Mouse (Mus musculus): Measurements from ENCODE around the gene Ubash3b.

The Ubash3b gene

DNA sequence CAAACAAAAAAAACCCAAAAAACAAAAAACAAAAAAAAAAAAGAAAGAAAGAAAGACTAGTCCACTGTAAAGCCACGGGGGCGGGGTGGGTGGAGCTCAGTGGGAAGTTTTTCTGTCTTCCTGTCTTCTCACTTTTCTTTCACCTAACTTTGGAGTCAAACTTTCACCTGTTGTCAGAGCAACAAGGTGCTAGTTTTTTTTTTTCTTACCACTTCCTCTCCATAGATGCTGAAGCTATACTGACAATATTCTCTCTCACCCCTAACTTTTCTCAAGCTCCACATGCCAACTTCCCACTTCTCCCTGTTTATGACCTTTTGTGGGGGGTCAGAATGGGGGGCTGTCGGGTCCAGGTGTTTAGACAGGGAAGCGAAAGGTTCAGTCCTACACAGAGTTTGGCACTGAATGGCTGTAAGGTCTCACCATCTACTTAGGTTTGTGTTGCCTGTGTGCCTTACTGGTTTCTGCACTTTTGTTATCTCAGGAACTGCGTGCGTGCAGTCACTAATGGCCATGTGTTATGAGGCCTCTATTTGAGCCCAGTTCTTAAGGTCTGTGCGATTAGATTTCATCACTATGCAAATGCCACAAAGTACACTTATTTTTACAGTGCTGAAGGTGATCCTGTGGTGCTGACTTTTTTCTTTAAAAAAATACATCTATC, 164.2 kb downstream of the Ubash3b start:
- DNase-seq (ENCODE audit: low spot score in 2 of 2), result no peak

DNA sequence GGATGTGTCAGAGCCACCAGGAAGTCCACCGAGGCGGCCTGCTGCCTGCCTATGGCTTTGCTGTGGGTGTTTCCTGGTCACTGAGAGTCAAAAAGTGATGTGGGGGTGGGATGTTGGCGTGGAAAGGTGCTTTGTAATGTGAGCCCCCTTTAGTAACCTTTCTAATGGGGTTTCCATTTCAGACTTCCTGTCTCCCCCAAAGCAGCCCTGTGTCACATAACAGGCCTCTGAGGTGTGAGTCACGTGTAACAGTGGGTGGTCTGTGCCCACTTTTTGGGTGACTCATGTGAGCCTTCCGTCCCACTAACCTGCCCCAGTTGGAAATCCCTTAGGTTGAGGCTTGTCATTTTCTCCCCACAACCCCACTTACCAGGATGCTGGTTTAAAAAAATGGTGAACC, 167.4 kb downstream of the Ubash3b start:
- DNase-seq (ENCODE audit: low spot score in 2 of 2), result no peak

DNA sequence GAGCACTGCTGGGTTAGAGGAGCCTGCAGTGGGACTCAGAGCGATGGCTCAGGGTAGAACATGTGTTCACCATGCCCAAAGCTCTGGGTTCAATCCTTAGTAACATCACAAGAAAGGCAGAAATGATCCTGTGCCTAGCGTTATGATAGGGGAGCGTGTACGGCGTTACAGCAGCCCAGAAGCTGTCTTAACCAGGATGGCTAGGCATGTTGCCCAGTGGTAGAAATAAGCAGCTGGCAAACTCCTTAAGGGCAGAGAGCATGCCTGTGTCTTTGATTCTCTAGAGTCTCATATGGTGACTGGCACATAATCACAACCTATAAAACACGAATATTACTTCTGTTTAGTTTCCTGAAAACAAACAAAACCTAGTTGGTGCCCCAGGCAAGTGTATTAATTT, 170.0 kb downstream of the Ubash3b start:
- DNase-seq (ENCODE audit: low spot score in 2 of 2), result no peak

DNA sequence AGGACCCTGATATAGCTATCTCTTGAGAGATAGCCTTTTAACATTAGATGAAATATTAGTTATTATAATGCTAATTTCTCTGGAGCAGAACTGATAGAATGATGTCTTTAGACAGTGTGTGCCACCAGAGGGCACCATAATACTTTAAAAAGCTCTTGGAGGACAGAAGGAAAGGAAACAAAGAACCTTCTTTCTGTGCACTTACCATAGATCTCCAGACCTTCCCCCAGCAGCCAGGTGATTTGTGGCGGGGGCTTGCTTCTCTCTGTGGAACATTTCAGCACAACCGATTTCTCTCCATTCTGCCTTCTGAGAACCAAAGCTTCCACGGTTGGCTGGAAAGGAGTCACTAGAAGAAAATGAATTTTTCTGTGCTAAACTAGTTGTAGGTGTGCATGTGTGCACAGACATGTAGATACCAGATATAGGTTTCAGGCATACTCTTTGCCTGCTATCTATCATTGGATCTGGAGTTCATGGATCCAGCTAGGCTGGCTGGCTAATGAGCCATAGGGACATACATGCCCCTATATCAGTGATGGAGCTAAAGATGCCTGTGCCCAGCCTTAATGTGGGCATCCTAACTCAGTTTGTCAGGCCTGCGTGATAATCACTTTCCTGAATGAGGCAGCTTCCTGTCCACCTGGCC, 171.4 kb downstream of the Ubash3b start:
- peak in 1 of 2 experiments; percentile 12 for DNase-seq (ENCODE audit: low spot score in 2 of 2)

DNA sequence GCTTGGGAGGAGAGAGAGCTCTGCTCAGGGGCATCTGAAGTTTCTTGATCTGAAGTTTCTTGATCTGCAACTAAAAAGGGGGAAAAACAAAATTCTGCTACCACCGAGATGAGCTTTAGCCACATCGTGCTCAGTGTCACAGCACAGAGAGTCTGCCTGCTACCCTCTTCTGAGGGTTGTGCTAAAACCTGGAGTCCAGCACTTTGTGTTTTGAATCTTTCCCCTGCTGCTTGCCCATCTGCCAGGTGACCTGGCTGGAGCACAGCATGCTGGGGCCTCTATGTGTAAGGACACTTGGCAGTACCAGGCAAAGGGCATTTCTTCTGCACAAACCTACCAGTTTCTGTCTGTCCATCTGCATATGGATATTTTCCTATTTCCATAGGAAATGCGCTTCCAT, 177.2 kb downstream of the Ubash3b start:
- DNase-seq (ENCODE audit: low spot score in 2 of 2), result no peak

DNA sequence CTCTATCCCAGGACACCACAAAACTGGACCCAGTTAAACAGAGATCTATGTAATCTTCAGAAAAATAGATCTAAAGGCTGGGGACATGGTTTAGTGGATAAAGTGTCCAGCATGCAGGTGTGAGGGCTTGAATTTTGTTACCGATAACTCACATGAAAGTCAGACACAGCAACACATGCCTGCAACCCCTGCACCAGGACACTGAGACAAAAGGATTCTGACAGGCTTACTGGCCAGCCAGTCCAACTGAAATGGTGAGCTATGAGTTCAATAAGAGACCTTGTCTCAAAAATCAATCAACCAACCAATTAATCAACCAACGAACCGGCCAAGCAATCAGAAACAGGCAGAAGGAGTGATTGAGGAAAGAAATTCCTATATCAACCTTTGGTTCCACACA, 177.7 kb downstream of the Ubash3b start:
- DNase-seq (ENCODE audit: low spot score in 2 of 2), result no peak

DNA sequence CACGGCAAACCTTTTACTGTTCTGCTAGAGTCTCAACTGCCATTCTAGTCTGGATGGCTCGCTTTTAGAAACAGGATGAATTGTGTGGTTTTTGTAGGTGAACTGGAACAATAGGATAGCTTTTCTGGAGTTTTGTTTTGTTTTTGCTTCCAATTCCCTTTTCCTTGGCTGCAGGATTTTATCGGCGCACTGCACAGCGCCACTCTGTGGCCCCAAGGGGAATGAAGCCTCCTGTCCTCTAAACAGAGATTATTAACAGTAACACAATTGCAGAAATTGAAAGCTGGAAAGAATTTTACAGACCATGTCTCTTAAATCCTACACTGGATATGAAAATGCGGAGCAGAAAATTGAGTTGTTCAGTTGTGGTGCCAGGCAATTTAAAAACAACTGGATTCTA, 179.0 kb downstream of the Ubash3b start:
- DNase-seq (ENCODE audit: low spot score in 2 of 2), result no peak

DNA sequence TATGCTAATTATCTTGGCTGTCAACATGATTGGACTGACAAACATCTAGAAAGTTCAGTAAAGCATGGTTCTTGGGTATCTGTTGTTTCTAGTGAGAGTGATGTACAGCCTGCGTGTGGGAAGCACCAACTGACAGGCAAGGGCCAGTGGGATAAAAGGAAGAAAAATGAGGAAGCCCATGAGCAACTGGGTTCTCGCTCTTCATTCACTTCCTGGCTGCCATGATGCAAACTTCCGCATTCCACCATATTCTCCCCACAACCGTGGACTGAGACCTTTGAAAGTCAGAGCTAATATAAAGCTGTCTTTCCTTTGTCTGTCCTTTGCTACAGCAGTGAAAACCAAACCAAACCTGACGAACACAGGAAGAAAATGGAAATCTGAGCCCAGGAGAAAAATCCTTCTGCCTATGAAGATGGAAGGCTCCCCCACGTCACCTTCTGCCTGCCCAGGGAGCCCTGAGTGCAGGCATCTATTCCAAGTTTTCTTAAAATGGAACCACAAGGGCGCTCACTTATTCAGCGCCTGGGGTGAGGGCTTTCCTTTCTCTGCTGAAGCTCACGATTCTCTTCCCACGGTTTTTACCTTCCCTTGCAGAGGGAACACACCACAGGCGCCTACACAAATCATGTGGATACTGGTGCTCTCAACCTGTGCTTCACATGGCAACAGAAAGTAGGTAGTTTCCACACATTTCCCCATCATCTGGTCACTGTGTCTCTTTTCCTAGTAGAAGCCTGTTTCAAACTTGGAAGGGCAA, 187.3 kb downstream of the Ubash3b start:
- no peak for DNase-seq (ENCODE audit: low spot score in 2 of 2)

DNA sequence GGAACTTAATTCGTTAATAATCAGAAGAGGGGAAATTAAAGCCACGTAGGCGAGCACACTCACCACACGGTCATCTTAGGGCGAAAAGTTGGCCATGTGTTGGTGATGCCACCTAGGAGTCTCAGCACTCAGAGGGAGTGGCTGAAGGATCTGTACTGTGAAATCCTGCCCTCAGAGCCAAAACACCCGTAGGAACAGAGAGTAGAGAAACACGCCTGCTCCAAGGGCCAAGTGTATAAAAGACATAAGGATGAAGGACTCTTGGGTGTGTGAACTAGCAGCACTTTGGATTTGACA, 197.1 kb downstream of the Ubash3b start:
- no peak for DNase-seq (ENCODE audit: low spot score in 2 of 2)

DNA sequence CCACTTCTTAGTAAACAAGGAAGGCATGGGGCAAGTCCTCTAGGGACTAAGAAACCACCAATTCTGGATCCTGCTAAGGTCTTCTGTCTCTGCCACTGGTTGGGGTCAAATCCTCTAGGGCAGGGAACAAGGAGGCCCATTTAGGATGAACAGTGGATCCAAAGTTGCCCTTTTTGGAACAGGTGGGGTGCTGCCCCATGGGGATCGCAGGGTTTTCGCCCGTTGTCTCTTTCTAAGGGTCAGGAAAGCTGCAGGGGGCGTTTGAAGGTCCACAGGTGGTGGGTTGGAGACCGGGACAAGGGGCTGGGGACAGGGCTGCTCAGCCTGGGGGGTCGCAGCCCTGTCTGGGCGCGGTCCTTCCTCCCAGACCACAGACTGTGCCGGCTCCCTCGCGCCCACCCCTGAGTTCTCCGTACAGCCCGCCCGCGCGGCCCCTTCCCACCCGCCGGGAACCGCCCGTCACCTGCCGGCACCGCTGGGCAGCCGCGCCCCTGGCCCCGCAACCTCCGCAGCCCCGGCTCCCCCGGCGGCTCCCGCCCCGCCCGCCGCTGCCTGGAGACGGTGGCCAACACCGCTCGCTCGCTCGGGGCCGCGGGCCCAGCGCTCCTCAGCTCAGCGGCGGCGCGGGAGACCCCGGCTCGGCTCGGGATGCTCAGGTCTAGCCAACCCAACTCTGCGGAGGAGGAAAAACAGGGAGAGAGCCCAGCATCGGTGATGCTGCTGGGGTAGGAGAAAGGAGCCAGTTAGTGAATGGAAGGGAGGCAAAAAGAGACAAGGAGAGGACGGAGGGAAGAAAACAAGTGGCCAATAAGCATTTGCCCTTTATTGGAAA, 197.7 kb downstream of the Ubash3b start, which contains the start of gene Jhy:
Gene Jhy (minus strand): TSS at position 533 of the 832 bp plus-strand sequence.
- DNase-seq (ENCODE audit: low spot score in 2 of 2), result no peak

DNA sequence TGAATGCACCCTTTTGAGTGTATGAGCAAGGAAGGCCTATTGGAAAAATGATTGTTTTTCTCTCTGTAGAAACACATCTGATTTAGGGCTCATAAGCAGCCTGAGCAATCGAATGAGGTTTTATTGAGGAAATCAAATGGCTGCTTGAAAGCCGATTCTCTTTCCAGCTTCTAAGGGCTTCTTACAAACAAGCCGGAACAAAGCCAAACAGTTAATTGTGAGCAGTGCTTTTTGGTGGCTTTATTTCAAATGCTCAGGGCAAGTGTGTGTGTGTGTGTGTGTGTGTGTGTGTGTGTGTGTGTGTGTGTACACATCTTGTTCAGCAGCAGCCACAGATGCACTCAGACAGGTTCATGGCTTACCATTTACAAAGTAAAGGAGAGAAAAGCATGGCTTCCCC, 200.1 kb downstream of the Ubash3b start:
- DNase-seq (ENCODE audit: low spot score in 2 of 2), result no peak
